Mouse (Mus musculus) 3134 (cell line): ENCODE results near the gene Usp28.
"Not testable (repeated sequence)": the region's sequence is repeated elsewhere in the genome, so short reads cannot be mapped to it uniquely, and the experiment has no call there.

Experiments used
- DNase-seq: peaks from one replicate; pipeline ENCODE4 v3.0.0-alpha.2; 2011; ENCODE audit warnings: low spot score; ENCODE audit not compliant: insufficient read length; ENCODE audit errors: extremely low read depth

Usp28 gene

DNA sequence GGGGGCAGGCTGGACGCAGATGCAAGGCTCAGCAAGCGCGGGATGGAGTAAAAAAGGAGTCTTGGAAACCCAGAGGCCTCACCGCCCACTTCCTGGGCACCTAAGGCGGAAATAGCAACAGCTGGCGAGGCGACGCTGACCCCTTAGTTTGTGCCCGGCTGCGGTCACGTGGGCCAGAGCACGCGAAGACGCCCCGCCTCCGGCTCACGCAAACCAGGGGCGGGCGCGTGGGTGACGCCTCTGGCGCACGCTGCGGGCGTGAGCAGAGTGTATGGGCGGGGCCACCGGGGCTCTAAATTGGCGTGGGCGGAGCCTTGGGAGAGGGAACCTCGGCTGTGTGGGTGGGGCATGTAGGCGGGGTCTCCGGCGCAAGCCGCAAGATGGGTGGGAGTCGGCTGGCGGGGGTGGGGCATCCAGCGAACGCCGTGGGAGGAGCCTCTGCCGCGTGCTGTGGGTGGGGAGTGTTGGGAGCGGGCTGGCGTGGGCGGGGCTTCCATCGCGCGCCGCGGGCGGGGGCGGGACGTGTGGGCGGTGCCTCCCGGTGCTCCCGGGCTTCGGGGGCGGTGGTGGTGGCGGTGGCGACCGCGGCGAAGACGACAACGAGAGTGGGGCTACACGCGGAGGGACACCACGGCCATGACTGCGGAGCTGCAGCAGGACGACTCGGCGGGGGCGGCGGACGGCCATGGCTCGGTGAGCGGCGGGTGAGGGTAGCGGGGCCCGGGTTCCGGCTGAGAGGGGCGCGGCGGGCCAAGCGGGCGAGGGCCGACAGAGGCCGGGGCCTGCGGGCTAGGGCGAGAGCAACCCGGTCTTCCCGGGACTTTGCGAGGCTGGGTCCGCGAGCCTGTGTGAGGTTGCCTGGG, at the start of gene Usp28:
Gene Usp28, plus strand, starts transcription at position 531 of the 863 bp plus-strand sequence.
- peak; percentile 98 for DNase-seq

- DNase-seq: no peak
These were observed 42.8 kb upstream of the Usp28 start for GRCm38 (mm10) chr9:48942349-48942748.

DNA sequence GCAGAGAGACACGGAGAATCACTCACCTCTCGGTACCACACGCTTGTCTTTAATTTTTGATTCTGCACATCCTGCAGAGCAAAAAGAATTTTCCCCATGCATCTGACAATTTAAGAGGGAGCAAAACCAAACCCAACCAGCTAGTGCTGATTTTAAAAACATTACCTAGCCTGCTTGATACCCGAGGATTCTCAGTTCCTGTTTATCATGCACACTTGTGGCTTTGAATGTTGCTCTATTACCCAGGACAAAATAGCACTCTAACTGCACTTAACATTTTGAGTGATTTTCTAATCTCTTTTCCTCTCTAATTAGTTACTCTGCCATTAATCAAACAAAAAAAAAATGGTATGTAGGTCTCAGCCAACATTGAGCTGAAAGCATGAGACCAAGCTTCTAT, 37.6 kb upstream of the Usp28 start:
- DNase-seq: no peak

DNA sequence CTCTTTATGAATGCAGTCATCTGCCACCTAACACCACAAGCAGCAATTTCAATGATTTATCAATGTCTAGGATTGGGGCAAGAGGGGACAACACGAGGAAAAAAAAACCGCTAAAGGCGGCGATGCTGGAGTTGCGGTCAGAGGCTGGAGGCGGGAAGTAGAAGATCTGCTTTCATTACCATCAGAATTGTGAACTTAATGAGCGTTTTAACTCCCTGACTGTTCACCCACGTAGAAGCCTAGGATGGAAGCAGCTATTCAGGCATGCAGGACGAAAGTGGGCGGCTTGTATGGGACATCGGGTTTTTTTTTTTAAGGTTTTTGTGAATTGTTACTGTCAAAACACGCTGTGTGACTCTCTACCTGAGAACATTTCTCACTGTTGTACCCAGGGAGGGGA, 23.9 kb upstream of the Usp28 start:
- no peak for DNase-seq

DNA sequence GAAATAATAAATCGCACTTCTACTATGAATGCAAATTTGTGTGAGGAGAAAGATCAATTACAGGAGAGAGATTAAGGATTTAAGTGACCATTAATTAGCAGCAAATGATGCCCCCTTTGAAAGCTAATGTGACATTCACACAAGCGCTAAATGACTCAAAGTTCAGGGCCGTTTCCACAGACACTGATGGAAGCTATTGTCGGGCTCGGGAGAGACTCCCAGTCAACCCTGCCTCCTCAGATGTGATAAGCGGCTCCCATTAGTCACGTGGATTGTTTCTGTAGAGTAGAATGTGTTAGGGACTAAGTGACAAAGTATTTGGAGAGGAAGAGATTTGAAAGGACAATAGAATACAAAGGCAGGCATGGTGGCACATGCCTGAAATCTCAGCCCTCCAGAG, 23.0 kb upstream of the Usp28 start:
- no peak for DNase-seq

- no peak for DNase-seq
These were observed 20.6 kb upstream of the Usp28 start, which contains the start of gene Htr3b for GRCm38 (mm10) chr9:48964587-48965040. Htr3b (minus strand) TSS chr9:48964990.

DNA sequence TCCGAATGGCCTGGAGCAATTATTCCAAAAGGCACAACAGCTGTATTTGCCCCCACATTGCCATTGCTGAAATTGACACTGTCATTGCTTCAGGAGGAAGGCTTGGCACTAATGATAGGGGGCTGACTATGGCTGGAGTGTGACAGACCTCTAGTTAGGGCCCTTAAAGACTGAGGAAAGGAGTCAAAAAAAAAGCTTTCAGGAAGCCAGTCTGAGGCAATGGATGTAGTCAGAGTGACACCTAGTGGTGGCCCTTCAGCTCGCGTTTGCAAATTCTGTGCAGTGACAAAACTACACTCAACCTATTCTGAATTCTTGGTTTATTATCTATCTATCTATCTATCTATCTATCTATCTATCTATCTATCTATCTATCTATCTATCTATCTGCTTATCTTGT, 12.7 kb upstream of the Usp28 start:
- DNase-seq: no peak

GRCm38 (mm10) chr9:48976661-48977355, 8.4 kb upstream of the Usp28 start:
- DNase-seq: peak; percentile 51

- DNase-seq: no peak
These were observed 4.8 kb upstream of the Usp28 start for GRCm38 (mm10) chr9:48980371-48980770.

- no peak for DNase-seq
These were observed 4.4 kb upstream of the Usp28 start for GRCm38 (mm10) chr9:48980781-48981180.

DNA sequence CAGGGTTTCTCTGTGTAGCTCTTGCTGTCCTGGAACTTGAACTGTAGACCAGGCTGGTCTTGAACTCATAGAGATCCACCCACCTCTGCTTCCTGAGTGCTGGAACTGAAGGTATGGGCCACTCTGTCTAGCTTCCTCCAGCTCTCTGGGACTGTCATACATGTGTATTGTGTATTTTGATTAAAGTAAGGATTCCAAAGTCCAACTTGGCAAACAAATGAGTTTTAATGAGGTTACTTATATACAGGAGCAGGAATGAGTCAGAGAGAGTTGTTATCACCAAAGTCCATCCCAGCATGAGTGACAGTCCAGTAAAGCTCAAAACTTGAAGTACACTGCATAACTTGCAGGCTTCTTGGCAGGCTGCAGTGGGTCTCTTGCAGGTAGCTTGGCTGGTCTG, 3.3 kb upstream of the Usp28 start:
- DNase-seq: no peak

DNA sequence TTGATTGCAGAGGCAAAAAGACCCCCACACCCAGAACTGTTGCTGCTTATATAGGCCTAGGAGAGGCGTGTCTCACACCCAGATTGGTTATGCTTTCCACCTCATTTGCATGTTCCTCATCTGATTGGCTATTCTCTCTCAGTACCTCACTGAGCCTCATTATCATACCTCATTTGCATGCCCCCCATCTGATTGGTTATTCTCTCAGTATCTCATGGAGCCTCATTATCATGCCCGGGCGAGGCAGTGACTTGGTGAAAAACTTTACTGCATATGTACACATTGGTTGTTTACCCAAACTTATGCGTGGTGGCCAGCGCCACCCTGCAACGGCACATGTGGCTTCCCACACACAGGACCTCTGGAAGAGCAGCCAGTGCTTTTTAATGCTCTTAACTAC, 1.4 kb upstream of the Usp28 start:
- DNase-seq: not testable (repeated sequence)

DNA sequence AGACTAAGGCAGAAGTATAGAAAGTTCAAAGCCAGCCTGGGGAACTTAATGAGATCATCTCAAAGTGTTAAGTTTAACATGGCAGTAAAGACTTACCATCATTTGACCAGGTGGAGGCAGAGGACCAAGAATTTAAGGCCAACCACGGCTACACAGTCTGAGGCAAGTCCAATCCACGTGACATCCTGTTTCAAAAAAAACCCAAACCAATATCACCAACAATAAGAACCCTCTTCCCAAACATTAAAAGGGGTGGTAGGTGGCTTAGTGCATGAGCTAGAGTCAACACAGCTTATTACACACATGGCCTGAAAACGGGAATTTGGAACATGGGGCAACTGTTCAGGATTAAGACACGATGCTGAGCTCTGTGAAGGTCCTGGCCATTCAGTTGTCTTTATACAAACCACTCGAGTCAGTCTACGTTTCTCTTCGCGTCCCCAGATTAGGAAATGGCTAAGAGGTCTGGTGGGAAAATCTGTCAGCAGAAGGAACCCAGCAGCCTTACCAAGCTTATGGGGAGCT, 793 bp upstream of the Usp28 start:
- peak; percentile 30 for DNase-seq

DNA sequence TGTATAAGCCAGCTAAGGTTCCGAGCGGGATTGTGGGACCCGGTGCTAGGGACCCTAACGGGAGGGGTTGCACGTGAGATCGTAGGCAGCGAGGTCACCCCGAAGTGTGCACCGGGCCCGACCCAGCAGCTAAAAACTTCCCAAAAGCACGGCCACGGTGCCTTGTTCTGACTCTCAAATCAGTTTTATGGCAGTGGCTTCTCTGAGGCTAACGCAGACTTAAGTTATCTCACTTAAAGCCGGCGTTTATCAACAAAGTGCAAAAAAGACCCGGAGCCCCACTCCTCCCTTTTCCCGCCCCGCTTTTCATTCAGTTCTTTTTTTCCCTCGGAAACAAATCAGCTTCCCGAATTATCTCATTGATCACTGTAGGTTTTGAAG, 523 bp downstream of the Usp28 start:
- no peak for DNase-seq

DNA sequence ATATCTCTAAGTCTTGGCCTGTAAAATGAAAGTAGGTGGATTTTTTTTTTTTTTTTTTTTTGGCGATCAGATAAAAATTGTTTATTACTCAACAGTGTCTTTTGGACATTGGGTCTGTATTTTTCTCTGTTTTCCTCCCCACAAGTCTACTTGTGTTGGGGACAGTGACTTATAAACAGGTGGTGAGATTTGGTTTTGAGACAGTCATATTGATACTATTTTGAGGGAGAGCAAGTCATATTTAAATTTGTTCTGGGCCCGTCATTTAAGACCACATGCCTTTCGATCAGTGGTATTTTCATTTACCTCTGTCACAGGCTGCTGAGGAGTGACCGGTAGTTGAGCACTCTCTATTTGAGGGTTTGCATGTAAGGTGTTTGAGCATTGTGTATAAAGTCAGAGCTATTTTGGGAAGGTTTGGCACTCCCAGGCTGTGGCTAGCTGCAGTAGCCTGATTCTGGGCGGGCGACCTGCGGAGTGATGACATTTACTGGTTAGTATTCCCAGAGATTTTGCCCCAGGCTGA, 1.5 kb downstream of the Usp28 start:
- DNase-seq: no peak

GRCm38 (mm10) chr9:48987201-48988101, 2.3 kb downstream of the Usp28 start:
- no peak for DNase-seq

DNA sequence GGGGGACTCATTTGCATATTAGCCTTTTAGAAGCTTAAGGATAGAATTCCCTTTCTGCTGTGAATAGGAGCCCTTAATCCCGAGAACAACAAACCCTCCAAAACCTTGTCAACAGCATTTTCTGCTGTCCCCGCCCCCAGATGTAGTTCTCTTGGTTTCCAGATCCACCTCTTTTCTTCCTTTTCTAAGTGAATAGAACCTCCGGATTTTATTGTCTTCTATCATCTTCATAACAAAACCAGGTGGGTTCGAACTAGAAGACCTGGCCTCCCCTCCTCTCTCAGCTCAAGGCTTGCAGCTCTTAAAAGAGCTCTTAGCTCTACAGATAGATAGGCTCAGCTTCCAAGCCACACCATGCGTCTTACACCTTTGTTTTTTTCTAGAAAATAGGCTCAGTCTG, 6.5 kb downstream of the Usp28 start:
- DNase-seq: no peak

DNA sequence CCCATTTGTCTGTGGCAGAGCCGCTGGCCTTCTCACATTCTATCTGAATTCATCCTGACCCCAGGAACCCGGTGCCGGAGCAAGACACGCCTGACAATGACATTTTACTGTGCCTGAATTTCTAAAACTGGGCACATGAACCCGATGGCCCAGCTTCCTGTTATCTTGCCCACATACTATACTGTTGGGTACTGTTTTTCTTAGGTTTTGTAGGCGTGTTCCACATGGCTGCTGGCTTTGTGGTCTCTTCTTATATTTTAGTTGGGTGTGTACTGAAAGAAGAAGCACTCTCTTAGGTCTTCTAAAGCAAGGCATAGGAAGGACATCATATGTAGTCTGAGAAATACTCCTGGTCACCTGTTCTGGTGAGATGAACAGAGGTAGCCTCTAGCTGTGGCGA, 9.6 kb downstream of the Usp28 start:
- DNase-seq: no peak

DNA sequence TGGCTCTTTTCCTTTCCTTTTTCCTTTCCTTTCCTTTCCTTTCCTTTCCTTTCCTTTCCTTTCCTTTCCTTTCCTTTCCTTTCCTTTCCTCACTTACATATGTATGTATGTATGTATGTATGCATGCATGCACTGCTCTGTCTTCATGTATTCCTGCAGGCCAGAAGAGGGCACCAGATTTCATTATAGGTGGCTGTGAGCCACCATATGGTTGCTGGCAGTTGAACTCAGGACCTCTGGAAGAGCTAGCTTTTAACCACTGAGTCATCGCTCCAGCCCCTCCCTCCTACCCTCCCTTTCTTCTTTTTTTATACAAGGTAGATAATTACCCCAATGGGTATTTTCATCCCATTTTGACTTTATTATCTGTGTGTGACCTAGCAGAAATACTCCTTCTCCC, 10.6 kb downstream of the Usp28 start:
- DNase-seq: no peak

DNA sequence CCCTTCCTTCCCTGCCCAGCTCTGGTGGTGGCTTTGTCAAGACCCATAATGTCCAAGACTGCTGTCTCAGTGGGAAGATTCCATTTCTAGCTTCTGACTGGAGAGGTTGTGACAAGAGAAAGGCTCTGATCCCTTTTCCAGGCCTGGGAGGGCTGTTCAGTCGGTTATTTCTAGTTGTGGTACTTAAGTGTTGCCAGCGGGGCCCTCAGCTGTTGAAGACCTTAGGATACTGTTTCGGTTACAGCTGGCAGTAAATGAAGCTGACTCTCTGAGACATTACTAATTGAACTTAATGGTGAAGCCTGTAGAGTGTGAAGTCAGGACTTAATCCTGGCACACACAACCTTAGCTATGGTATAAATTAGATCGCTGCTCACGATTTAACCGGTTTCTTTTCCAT, 14.1 kb downstream of the Usp28 start:
- no peak for DNase-seq
